Mouse (Mus musculus) heart, postnatal 10 days (tissue): ENCODE results near the gene Krt90. TPM values are rescaled to one million over a fixed set of nuclear protein-coding genes. Genes with fewer than 3 reads are reported as not detected.

ENCODE experiments used
- DNase-seq, 2 experiments: peaks; one replicate each; pipeline ENCODE4 v3.0.0; 2021
- intact Hi-C: fragments of 180-260 bp; cut with DNase I; formaldehyde crosslinking; loops from one replicate; pipeline ENCODE4 v1.15.1; 2025
- total RNA-seq, 2 experiments: library from RNA; stranded (reverse); gene quantifications; 2 replicates each; pipeline ENCODE4 v1.2.3; 2021

Krt90 gene
- total RNA-seq = not detected

GRCm38 (mm10) chr15:101562850-101563249 is at the start of gene Krt90:
Krt90 (minus strand) TSS chr15:101562950.
- intact Hi-C loops = no loop called here
- no peak for DNase-seq

- DNase-seq = no peak
Observed at GRCm38 (mm10) chr15:101599123-101599522, 36.4 kb upstream of the Krt90 start.

GRCm38 (mm10) chr15:101588216-101588615 is 25.5 kb upstream of the Krt90 start:
- no peak for DNase-seq
- intact Hi-C loops = no loop called here

More at GRCm38 (mm10) chr15:101599123-101599522, 36.4 kb upstream of the Krt90 start:
- intact Hi-C loops = no loop called here

GRCm38 (mm10) chr15:101584456-101584855 is 21.7 kb upstream of the Krt90 start:
- DNase-seq = no peak
- intact Hi-C loops = no loop called here

GRCm38 (mm10) chr15:101583211-101583965 is 20.6 kb upstream of the Krt90 start:
- intact Hi-C loops = no loop called here
- DNase-seq = no peak

- intact Hi-C loops = no loop called here
Observed at GRCm38 (mm10) chr15:101581701-101582100, 19.0 kb upstream of the Krt90 start.

GRCm38 (mm10) chr15:101575506-101575905 is 12.8 kb upstream of the Krt90 start:
- intact Hi-C loops = no loop called here
- no peak for DNase-seq

More at GRCm38 (mm10) chr15:101581701-101582100, 19.0 kb upstream of the Krt90 start:
- no peak for DNase-seq

- DNase-seq = no peak
- intact Hi-C loops = no loop called here
Observed at GRCm38 (mm10) chr15:101573796-101574345, 11.1 kb upstream of the Krt90 start, which contains the start of gene Krt75. Krt75 (minus strand) TSS chr15:101573904.

GRCm38 (mm10) chr15:101567780-101568179 is 5.0 kb upstream of the Krt90 start:
- intact Hi-C loops = no loop called here
- no peak for DNase-seq

- no peak for DNase-seq
- intact Hi-C loops = no loop called here
Observed at GRCm38 (mm10) chr15:101558034-101558646, 4.6 kb downstream of the Krt90 start.

GRCm38 (mm10) chr15:101553169-101553568 is 9.6 kb downstream of the Krt90 start:
- intact Hi-C loops = no loop called here
- peak; percentile 41 to 44 for DNase-seq

GRCm38 (mm10) chr15:101552188-101552587 is 10.6 kb downstream of the Krt90 start:
- intact Hi-C loops = no loop called here
- no peak for DNase-seq

GRCm38 (mm10) chr15:101550567-101550966 is 12.2 kb downstream of the Krt90 start, which contains the start of gene Krt82:
Krt82 (minus strand) TSS chr15:101550667.
- intact Hi-C loops = no loop called here
- no peak for DNase-seq

GRCm38 (mm10) chr15:101544478-101544877 is 18.3 kb downstream of the Krt90 start:
- intact Hi-C loops = no loop called here
- DNase-seq = no peak

GRCm38 (mm10) chr15:101542543-101542942 is 20.2 kb downstream of the Krt90 start:
- intact Hi-C loops = no loop called here
- no peak for DNase-seq

GRCm38 (mm10) chr15:101538580-101538900 is 24.2 kb downstream of the Krt90 start:
- intact Hi-C loops = loop anchor here (5.0 kb wide), 1 partner anchor 164 kb away; no protein-coding TSS in a partner anchor
- peak; percentile 22 to 29 for DNase-seq

- no peak for DNase-seq
- intact Hi-C loops = loop anchor here (5.0 kb wide), 1 partner anchor 164 kb away; no protein-coding TSS in a partner anchor
Observed at GRCm38 (mm10) chr15:101537864-101538579, 24.7 kb downstream of the Krt90 start.

- intact Hi-C loops = loop anchor here (5.0 kb wide), 1 partner anchor 166 kb away; no protein-coding TSS in a partner anchor
- no peak for DNase-seq
Observed at GRCm38 (mm10) chr15:101536054-101536850, 26.5 kb downstream of the Krt90 start.

GRCm38 (mm10) chr15:101532720-101533119 is 30.0 kb downstream of the Krt90 start, which contains the start of gene Krt84:
Krt84 (minus strand) TSS chr15:101532820.
- intact Hi-C loops = no loop called here

More at GRCm38 (mm10) chr15:101532720-101533119, 30.0 kb downstream of the Krt90 start, which contains the start of gene Krt84:
- DNase-seq = no peak
